Mouse (Mus musculus) liver, adult 2 months (tissue): Measurements from ENCODE around the gene Ska3. TPM values are rescaled to one million over a fixed set of nuclear protein-coding genes. Genes with fewer than 3 reads are reported as not detected.

Experiments used
- DNase-seq: peaks from one replicate; pipeline ENCODE4 v3.0.0-alpha.2; 2011; ENCODE audit warnings: low read depth, low spot score; ENCODE audit errors: extremely low read depth
- H3K27ac ChIP-seq: fragments of 200-500 bp; replicated peaks from 2 replicates; pipeline ENCODE4 v1.5.1; 2012; ENCODE audit warnings: low read depth, mild to moderate bottlenecking, control low read depth, inconsistent platforms, low read length; ENCODE audit not compliant: insufficient read depth
- H3K27me3 ChIP-seq: fragments of 200-500 bp; 2 replicates; pipeline ENCODE4 v1.6.1; 2012; ENCODE audit warnings: mild to moderate bottlenecking, moderate library complexity, low read length, inconsistent platforms; ENCODE audit not compliant: control insufficient read depth, insufficient read depth
- H3K36me3 ChIP-seq: fragments of 200-500 bp; 2 replicates; pipeline ENCODE4 v1.6.1; 2012; ENCODE audit warnings: low read length, inconsistent platforms; ENCODE audit not compliant: control insufficient read depth, insufficient read depth
- H3K4me1 ChIP-seq: fragments of 200-500 bp; 2 replicates; pipeline ENCODE4 v1.6.1; 2011; ENCODE audit warnings: low read length; ENCODE audit not compliant: control insufficient read depth, insufficient read depth
- H3K4me3 ChIP-seq: fragments of 200-500 bp; 2 replicates; pipeline ENCODE4 v1.5.1; 2011; ENCODE audit warnings: low read depth, mild to moderate bottlenecking, control low read depth, low read length, moderate library complexity; ENCODE audit not compliant: insufficient read depth
- H3K79me2 ChIP-seq: fragments of 200-500 bp; 2 replicates; pipeline ENCODE4 v1.6.1; 2012; ENCODE audit warnings: inconsistent platforms, mild to moderate bottlenecking, low read length, moderate library complexity; ENCODE audit not compliant: control insufficient read depth, insufficient read depth
- H3K9ac ChIP-seq: fragments of 200-500 bp; 2 replicates; pipeline ENCODE4 v1.6.1; 2012; ENCODE audit warnings: low read depth, mild to moderate bottlenecking, control low read depth, inconsistent platforms, low read length
- CTCF ChIP-seq: fragments of 200-500 bp; IDR thresholded peaks from 2 replicates; pipeline ENCODE4 v1.5.1; 2011; ENCODE audit warnings: low read depth, low read length, control low read depth
- POLR2A ChIP-seq: fragments of 200-500 bp; IDR thresholded peaks from 2 replicates; pipeline ENCODE4 v1.6.1; 2011; ENCODE audit warnings: low read length, control low read depth; ENCODE audit not compliant: insufficient read depth; ENCODE audit errors: extremely low read depth
- WGBS: fragments of 180-500 bp; shearing (Covaris S2); methylation state at CpG from one replicate; pipeline ENCODE4 v1.1.7; 2018; 5-methylcytosine and 5-hydroxymethylcytosine counted together
- polyA plus RNA-seq: library from polyadenylated mRNA; depleted of rRNA; stranded (reverse); fragments of >200 nt; gene quantifications from 2 replicates; pipeline ENCODE4 v1.2.3, GENCODE M21; 2012; rRNA removed
- total RNA-seq: library from RNA; depleted of rRNA; stranded (reverse); fragments of >200 nt; gene quantifications from 2 replicates; pipeline ENCODE4 v1.2.3, GENCODE M21; 2014; rRNA removed

Gene Ska3
- total and polyA plus RNA-seq, 2 experiments, result 0.18 TPM; not detected in 1

DNA sequence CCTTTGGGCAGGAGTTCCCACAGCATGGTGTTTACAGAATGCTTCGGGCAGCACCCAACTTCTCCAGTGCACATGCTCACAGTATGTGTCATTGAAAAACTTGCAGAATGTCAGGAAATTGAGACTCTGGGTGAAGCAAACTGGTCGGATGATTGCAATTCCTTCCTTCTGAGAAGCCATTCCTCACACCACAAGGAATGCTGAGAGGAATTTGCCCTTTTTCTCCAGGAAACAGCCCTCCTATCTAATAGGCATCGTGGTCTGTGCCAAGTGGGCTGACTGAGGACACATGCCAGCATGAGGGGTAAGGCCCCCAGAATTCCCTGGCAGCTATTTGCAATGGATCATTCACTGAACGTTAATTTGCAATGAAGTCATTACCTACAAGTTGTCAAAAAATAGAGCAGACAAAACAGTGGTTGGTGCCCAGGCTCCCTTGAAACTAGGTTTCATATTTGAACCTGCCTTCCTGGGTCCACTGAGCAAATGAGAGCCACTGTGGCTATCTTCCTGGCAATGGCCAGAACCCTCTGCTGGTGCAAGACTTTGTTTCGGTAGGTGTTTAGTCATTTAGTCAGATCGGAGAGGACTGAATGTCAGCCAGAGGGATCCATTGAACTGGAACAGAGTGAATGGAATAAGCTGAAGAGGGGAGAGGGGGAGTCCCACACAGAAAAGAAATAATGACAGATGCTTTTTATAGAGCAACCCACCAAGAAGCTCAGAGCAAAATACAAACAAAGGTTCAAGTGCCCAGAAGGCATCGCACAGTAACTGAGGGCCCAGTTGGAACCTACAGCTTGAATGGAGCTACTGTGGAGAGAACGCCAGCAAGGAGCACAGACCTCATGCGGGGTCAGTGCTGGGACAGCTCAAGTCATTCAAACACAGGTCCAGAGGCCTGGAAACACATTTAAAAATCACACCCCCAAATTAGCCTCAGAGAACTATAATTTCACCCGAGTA is 65.3 kb downstream of the Ska3 start:
- Histone ChIP-seq H3K9ac (no peak overlapping the region), H3K36me3 (no peaks in the 10 kb centered on the region), H3K4me3 (no peak overlapping the region), H3K27ac (no peak overlapping the region), H3K79me2 (no peaks in the 10 kb centered on the region), H3K4me1 (no peaks in the 10 kb centered on the region), H3K27me3 (no peaks in the 10 kb centered on the region)
- TF ChIP-seq CTCF, result no peak
- no peak for TF ChIP-seq POLR2A
- WGBS, result 83% methylated on average over 10 of the region's 10 CpGs
- DNase-seq, result no peak

DNA sequence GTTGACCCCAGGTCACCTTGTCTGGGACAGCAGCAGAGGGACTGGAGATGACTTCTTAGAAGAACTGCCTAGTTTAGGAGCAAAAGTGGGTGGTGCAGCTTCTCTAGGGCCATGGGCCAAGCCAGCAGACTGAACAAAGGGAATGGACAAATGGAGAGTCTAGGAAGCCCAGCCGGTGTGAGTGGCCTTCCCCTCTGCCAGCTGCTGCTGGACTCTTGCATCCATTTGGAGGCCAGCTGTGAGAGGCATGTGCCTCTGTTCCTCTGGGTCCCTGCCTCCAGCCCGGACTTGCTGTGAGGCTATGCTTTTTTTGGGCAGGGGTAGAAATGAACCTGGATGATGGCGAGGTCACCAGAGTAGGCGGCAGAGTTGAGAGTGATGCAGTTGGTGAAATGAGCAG is 67.7 kb downstream of the Ska3 start, which contains the start of gene Lats2:
TSS of gene Lats2 (minus strand) at position 152 of the 400 bp plus-strand sequence.
- H3K36me3 ChIP-seq, result no peaks in the 10 kb centered on the region
- no peak for TF ChIP-seq POLR2A
- TF ChIP-seq CTCF, result no peak
- 63% methylated on average over 4 of the region's 4 CpGs for WGBS
- H3K9ac ChIP-seq, result no peak within 1 kb of the TSS
- H3K4me3 ChIP-seq, result no peak within 1 kb of the TSS
- no peaks in the 10 kb centered on the region for H3K79me2 ChIP-seq
- DNase-seq, result no peak
- H3K27ac ChIP-seq, result no peak within 1 kb of the TSS
- peaks cover 2% of the 10 kb centered on the region; the same call in 1 of the 2 replicates for H3K4me1 ChIP-seq
- no peaks in the 10 kb centered on the region for H3K27me3 ChIP-seq

Other genes starting within 250 kb of the Ska3 start
- 8.0 and 8.1 TPM in 2 replicates for gene Xpo4, start 160.8 kb downstream of the Ska3 start, total RNA-seq
- 1.5 and 1.6 TPM in 2 replicates for gene Xpo4, start 160.8 kb downstream of the Ska3 start, polyA plus RNA-seq
- not detected in 2 replicates for gene Gm49361, start 80.1 kb downstream of the Ska3 start, total RNA-seq
- 0.07 TPM in 1 of 2 replicates, not detected in the other for gene Gm49361, start 80.1 kb downstream of the Ska3 start, polyA plus RNA-seq
- gene Lats2, start 67.8 kb downstream of the Ska3 start, total RNA-seq, result 8.6 and 9.7 TPM in 2 replicates
- gene Lats2, start 67.8 kb downstream of the Ska3 start, polyA plus RNA-seq, result 7.6 and 8.8 TPM in 2 replicates
- gene Sap18, start 28.0 kb downstream of the Ska3 start, total RNA-seq, result 15.2 and 18.8 TPM in 2 replicates
- 3.5 and 7.2 TPM in 2 replicates for gene Sap18, start 28.0 kb downstream of the Ska3 start, polyA plus RNA-seq
- gene Mrpl57, start within 50 bp of the Ska3 start, total RNA-seq, result 21.4 and 44.6 TPM in 2 replicates
- 41.4 and 47.5 TPM in 2 replicates for gene Mrpl57, start within 50 bp of the Ska3 start, polyA plus RNA-seq
- 9.1 and 9.5 TPM in 2 replicates for gene Zdhhc20, start 64.1 kb upstream of the Ska3 start, total RNA-seq
- 1.5 and 2.3 TPM in 2 replicates for gene Zdhhc20, start 64.1 kb upstream of the Ska3 start, polyA plus RNA-seq
- gene Micu2, start 173.1 kb upstream of the Ska3 start, total RNA-seq, result 35.9 and 43.6 TPM in 2 replicates
- gene Micu2, start 173.1 kb upstream of the Ska3 start, polyA plus RNA-seq, result 10.2 and 11.0 TPM in 2 replicates
- 0.09 and 0.34 TPM in 2 replicates for gene Fgf9, start 244.4 kb upstream of the Ska3 start, total RNA-seq
- 0.07 TPM in 2 replicates for gene Fgf9, start 244.4 kb upstream of the Ska3 start, polyA plus RNA-seq